Mouse (Mus musculus) ES-Bruce4 (cell line): ENCODE results near the gene March11.

Source experiments
- CTCF ChIP-seq: IDR thresholded peaks from one replicate; pipeline ENCODE4 v1.8.1; 2011; ENCODE audit warnings: low read depth, low read length
- EP300 ChIP-seq: IDR thresholded peaks from 2 replicates; pipeline ENCODE4 v1.6.1; 2011; ENCODE audit warnings: low read depth, low read length; ENCODE audit not compliant: insufficient read depth
- POLR2A ChIP-seq: IDR thresholded peaks from one replicate; pipeline ENCODE4 v1.8.1; 2011; ENCODE audit warnings: low read length; ENCODE audit not compliant: insufficient read depth

- no peak for TF ChIP-seq POLR2A
- no peak for TF ChIP-seq CTCF
- TF ChIP-seq EP300, result no peak
Measured at GRCm38 (mm10) chr15:26320402-26320801, 11.6 kb downstream of the March11 start.
